Mouse (Mus musculus): ENCODE data around the gene Mfsd6l. TPM values are rescaled to one million over a fixed set of nuclear protein-coding genes. Genes with fewer than 3 reads are reported as not detected.

Gene Mfsd6l
- not detected for polyA plus RNA-seq (2017; shearing (Covaris generic))

DNA sequence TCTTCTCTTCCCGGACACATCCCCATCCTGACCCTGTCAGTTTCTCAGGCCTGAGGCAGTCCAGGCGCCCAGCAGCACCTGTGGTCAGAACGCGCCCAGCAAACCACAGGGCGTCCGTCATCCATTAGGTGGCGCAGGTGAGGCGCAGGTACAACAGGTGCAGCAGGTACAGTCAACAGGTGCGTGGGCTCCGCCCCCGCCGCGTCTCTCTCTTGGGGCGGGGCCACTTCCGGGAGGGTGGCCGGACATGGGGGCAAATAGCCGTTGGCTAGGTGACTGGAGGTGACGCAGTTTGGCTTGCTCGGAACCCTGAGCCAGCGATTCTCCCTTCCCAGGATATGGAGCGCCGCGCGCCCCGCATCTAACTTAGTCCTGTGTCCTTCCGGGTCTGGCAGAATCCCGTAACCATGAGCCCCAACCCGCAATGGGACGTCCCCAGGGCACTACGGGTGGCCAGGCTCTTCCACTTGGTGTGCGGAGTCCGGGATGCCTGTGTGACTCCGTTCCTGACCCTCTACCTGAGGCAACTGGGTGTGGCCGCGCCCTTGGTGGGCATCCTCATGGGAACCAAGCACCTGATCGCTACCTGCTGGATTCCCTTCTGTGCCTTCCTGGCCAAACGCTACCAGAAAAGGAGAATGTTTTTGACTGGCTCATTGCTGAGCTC is at the start of gene Mfsd6l:
Mfsd6l (plus strand) TSS at position 269 of the 667 bp plus-strand sequence.

DNA sequence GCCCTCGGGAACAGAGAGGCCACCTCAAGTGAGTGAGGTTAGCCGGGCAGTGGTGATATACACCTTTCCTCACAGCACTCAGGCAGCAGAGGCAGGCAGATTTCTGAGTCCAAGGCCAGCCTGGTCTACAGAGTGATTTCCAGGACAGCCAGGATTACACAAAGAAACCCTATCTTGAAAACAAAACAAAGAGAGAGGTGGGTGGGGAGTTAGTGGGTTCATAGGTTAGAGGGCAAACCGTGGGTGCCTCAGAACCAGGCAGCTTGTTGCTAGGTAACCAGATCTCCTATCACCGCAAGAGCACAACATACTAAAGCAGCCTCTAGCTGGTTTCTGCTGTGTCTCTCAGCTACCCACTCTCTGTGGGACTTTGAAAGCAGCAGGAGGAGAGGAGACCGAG is 30.7 kb downstream of the Mfsd6l start, which contains the start of gene Ccdc42:
Ccdc42 (plus strand) TSS at position 301 of the 400 bp plus-strand sequence.

Other genes with a start within 250 kb of the Mfsd6l start
- gene Ntn1, start 155.4 kb upstream of the Mfsd6l start, polyA plus RNA-seq (2017; shearing (Covaris generic)) = 0.09 TPM
- 117 TPM for gene Pik3r5, start 124.1 kb upstream of the Mfsd6l start, polyA plus RNA-seq (2017; shearing (Covaris generic))
- gene Pik3r6, start 53.2 kb upstream of the Mfsd6l start, polyA plus RNA-seq (2017; shearing (Covaris generic)) = not detected
- not detected for gene Ccdc42, start 30.8 kb downstream of the Mfsd6l start, polyA plus RNA-seq (2017; shearing (Covaris generic))
- gene Myh10, start 135.4 kb downstream of the Mfsd6l start, polyA plus RNA-seq (2017; shearing (Covaris generic)) = 1.6 TPM

Data from effector memory CD4-positive, alpha-beta T cell, adult 5 months (primary cell).